Mouse (Mus musculus) forebrain, embryonic 14.5 days (tissue): ENCODE measurements around the gene Fsd1l. TPM values are rescaled to one million over a fixed set of nuclear protein-coding genes. Genes with fewer than 3 reads are reported as not detected.

Source experiments
- ATAC-seq: fragments of 200-750 bp; cut with Nextera tagmentation; 2 replicates; pipeline ENCODE4 v1.8.0; 2017; ENCODE audit warnings: mild to moderate bottlenecking, moderate library complexity
- DNase-seq: peaks from one replicate; pipeline ENCODE4 v3.0.0-alpha.2; 2015; ENCODE audit warnings: low spot score
- H3K27ac ChIP-seq: fragments of 300-500 bp; sonication (generic); 2 replicates; pipeline ENCODE4 v1.5.1; 2014; ENCODE audit warnings: low read depth, mild to moderate bottlenecking, control low read depth, low read length, moderate library complexity
- H3K27me3 ChIP-seq: fragments of 300-500 bp; sonication (generic); replicated peaks from 2 replicates; pipeline ENCODE4 v1.6.1; 2014; ENCODE audit warnings: low read length, control low read depth, mixed read lengths; ENCODE audit not compliant: control insufficient read depth, insufficient read depth
- H3K36me3 ChIP-seq: fragments of 300-500 bp; sonication (generic); 2 replicates; pipeline ENCODE4 v1.6.1; 2014; ENCODE audit warnings: low read length, control low read depth; ENCODE audit not compliant: control insufficient read depth, insufficient read depth
- H3K4me1 ChIP-seq: fragments of 300-500 bp; sonication (generic); 2 replicates; pipeline ENCODE4 v1.6.1; 2014; ENCODE audit warnings: antibody characterized with exemption, low read length, control low read depth; ENCODE audit not compliant: control insufficient read depth, insufficient read depth
- H3K4me2 ChIP-seq: fragments of 300-500 bp; sonication (generic); 2 replicates; pipeline ENCODE4 v1.6.1; 2014; ENCODE audit warnings: mild to moderate bottlenecking, control low read depth, low read length
- H3K4me3 ChIP-seq: fragments of 300-500 bp; sonication (generic); 2 replicates; pipeline ENCODE4 v1.5.1; 2014; ENCODE audit warnings: low read depth, low read length, control low read depth
- H3K9ac ChIP-seq: fragments of 300-500 bp; sonication (generic); 2 replicates; pipeline ENCODE4 v1.6.1; 2014; ENCODE audit warnings: mild to moderate bottlenecking, low read length, control low read depth, moderate library complexity
- H3K9me3 ChIP-seq: fragments of 300-500 bp; sonication (generic); replicated peaks from 2 replicates; pipeline ENCODE4 v1.6.1; 2016; ENCODE audit warnings: low read length, control low read depth, mixed read lengths; ENCODE audit not compliant: control insufficient read depth
- WGBS: fragments of 180-500 bp; shearing (Covaris S2); extraction: QIAGEN DNeasy Blood & Tissue Kit; methylation state at CpG from one replicate; pipeline ENCODE4 v1.1.7; 2014; 5-methylcytosine and 5-hydroxymethylcytosine counted together
- polyA plus RNA-seq: library from polyadenylated mRNA; unstranded; fragments of >200 nt; fragmentation: Nextera tagmentation; extraction: Ambion mirVana; gene quantifications from 2 replicates; pipeline ENCODE4 v1.2.1, GENCODE M21; 2014

The Fsd1l gene
- polyA plus RNA-seq, 1 experiment from 2014 or later, result 24.0 TPM

- H3K4me2 ChIP-seq, result no peak overlapping the region
- no peaks in the 10 kb centered on the region; the same call in 1 of the 2 replicates for H3K4me1 ChIP-seq
- H3K27ac ChIP-seq, result no peak overlapping the region
- no peaks in the 10 kb centered on the region for H3K27me3 ChIP-seq
- ATAC-seq (peak; percentile 55), DNase-seq (peak; percentile 87)
- H3K4me3 ChIP-seq, result no peak overlapping the region
- no peaks in the 10 kb centered on the region for H3K36me3 ChIP-seq
- no peaks in the 10 kb centered on the region for H3K9me3 ChIP-seq
- WGBS, result 38% methylated on average over 4 of the region's 4 CpGs
- no peak overlapping the region for H3K9ac ChIP-seq
Observed at GRCm38 (mm10) chr4:53594204-53594603, 37.1 kb upstream of the Fsd1l start.

GRCm38 (mm10) chr4:53595246-53596062 is 35.8 kb upstream of the Fsd1l start:
- peak; percentile 38 for ATAC-seq
- Histone ChIP-seq H3K4me2 (no peak overlapping the region), H3K36me3 (no peaks in the 10 kb centered on the region), H3K9ac (no peak overlapping the region), H3K27me3 (no peaks in the 10 kb centered on the region), H3K9me3 (no peaks in the 10 kb centered on the region), H3K4me1 (no peaks in the 10 kb centered on the region; the same call in 1 of the 2 replicates), H3K27ac (no peak overlapping the region), H3K4me3 (no peak overlapping the region)
- DNase-seq, result peak; percentile 24
- WGBS, result 71% methylated on average over 12 of the region's 12 CpGs

GRCm38 (mm10) chr4:53596063-53596895 is 35.0 kb upstream of the Fsd1l start:
- peak; percentile 10 for DNase-seq
- Histone ChIP-seq H3K9me3 (no peaks in the 10 kb centered on the region), H3K4me2 (no peak overlapping the region), H3K36me3 (no peaks in the 10 kb centered on the region), H3K9ac (no peak overlapping the region), H3K27ac (no peak overlapping the region), H3K27me3 (no peaks in the 10 kb centered on the region), H3K4me1 (no peaks in the 10 kb centered on the region; the same call in 1 of the 2 replicates), H3K4me3 (no peak overlapping the region)
- no peak for ATAC-seq
- WGBS, result 35% methylated on average over 15 of the region's 15 CpGs

- no peak overlapping the region for H3K4me3 ChIP-seq
- ATAC-seq, result no peak
- H3K27ac ChIP-seq, result no peak overlapping the region
- 36% methylated on average over 6 of the region's 6 CpGs for WGBS
- H3K27me3 ChIP-seq, result no peaks in the 10 kb centered on the region
- no peak overlapping the region for H3K9ac ChIP-seq
- H3K4me1 ChIP-seq, result no peaks in the 10 kb centered on the region; the same call in 1 of the 2 replicates
- no peaks in the 10 kb centered on the region for H3K9me3 ChIP-seq
- no peaks in the 10 kb centered on the region for H3K36me3 ChIP-seq
- peak; percentile 67 for DNase-seq
- H3K4me2 ChIP-seq, result no peak overlapping the region
Observed at GRCm38 (mm10) chr4:53600462-53600861, 30.8 kb upstream of the Fsd1l start.

- Histone ChIP-seq H3K27me3 (no peaks in the 10 kb centered on the region), H3K9me3 (no peaks in the 10 kb centered on the region), H3K36me3 (no peaks in the 10 kb centered on the region), H3K4me1 (no peaks in the 10 kb centered on the region), H3K9ac (no peak overlapping the region), H3K27ac (no peak overlapping the region), H3K4me2 (no peak overlapping the region), H3K4me3 (no peak overlapping the region)
- ATAC-seq (no peak), DNase-seq (no peak)
- WGBS, result 92% methylated on average over 5 of the region's 5 CpGs
Observed at GRCm38 (mm10) chr4:53614576-53615225, 16.6 kb upstream of the Fsd1l start.

- Histone ChIP-seq H3K4me2 (no peak overlapping the region), H3K4me1 (no peaks in the 10 kb centered on the region), H3K27me3 (no peaks in the 10 kb centered on the region), H3K27ac (no peak overlapping the region), H3K4me3 (no peak overlapping the region), H3K9ac (no peak overlapping the region), H3K9me3 (no peaks in the 10 kb centered on the region), H3K36me3 (no peaks in the 10 kb centered on the region)
- DNase-seq (no peak), ATAC-seq (no peak)
- WGBS, result 26% methylated on average over 3 of the region's 3 CpGs
Observed at GRCm38 (mm10) chr4:53617968-53618367, 13.3 kb upstream of the Fsd1l start.

GRCm38 (mm10) chr4:53620104-53620503 is 11.2 kb upstream of the Fsd1l start:
- H3K4me2 ChIP-seq, result no peak overlapping the region
- no peak overlapping the region for H3K9ac ChIP-seq
- H3K9me3 ChIP-seq, result no peaks in the 10 kb centered on the region
- H3K27me3 ChIP-seq, result no peaks in the 10 kb centered on the region
- no peak overlapping the region for H3K27ac ChIP-seq
- ATAC-seq (no peak), DNase-seq (no peak)
- no peaks in the 10 kb centered on the region for H3K36me3 ChIP-seq
- WGBS, result 89% methylated on average over 6 of the region's 6 CpGs
- no peak overlapping the region for H3K4me3 ChIP-seq
- H3K4me1 ChIP-seq, result peaks cover 8% of the 10 kb centered on the region

GRCm38 (mm10) chr4:53621084-53621483 is 10.2 kb upstream of the Fsd1l start:
- Histone ChIP-seq H3K4me3 (no peak overlapping the region), H3K9me3 (no peaks in the 10 kb centered on the region), H3K4me1 (peaks cover 10% of the 10 kb centered on the region), H3K27ac (no peak overlapping the region), H3K36me3 (no peaks in the 10 kb centered on the region), H3K27me3 (no peaks in the 10 kb centered on the region), H3K4me2 (no peak overlapping the region), H3K9ac (no peak overlapping the region)
- DNase-seq, result no peak
- no peak for ATAC-seq
- WGBS, result 89% methylated on average over 6 of the region's 6 CpGs
